Mouse (Mus musculus): ENCODE measurements at regions not wholly inside any gene's neighbourhood (a gene's known extent, or its start where the extent isn't known, plus 50 kb on each side); places are given as distances from the start of the nearest gene placed in this dataset.

DNA sequence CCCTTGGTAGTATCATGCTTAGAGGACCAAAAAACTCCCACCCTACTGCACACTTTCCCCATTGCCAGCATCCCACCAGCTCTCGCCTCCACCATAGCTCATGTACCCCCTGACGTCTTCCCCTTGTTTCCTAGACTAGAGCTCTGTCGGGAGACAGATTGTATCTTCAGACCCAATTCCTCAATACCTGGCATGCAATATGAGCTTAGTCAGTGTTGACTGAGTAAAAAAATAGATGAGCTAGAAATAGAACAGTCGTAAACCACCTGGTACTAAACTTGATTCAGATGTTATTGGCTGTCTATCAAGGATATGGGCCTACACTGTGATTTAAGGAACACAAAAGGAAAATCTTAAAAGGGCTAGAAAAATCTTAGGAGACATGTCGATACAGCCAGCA lies 215.1 kb upstream of the Noct start:
- no peak for TF ChIP-seq POLR2A (IDR thresholded peaks at IDR 0.05; ENCODE audit: borderline replicate concordance, low read depth, low read length)
- no peak for TF ChIP-seq CTCF (IDR thresholded peaks at IDR 0.05; ENCODE audit: low read depth, low read length)

All from bone marrow macrophage, adult 2 months (primary cell).